ENCODE assay signal across 9 mouse cellular contexts in the genomic region with DNA sequence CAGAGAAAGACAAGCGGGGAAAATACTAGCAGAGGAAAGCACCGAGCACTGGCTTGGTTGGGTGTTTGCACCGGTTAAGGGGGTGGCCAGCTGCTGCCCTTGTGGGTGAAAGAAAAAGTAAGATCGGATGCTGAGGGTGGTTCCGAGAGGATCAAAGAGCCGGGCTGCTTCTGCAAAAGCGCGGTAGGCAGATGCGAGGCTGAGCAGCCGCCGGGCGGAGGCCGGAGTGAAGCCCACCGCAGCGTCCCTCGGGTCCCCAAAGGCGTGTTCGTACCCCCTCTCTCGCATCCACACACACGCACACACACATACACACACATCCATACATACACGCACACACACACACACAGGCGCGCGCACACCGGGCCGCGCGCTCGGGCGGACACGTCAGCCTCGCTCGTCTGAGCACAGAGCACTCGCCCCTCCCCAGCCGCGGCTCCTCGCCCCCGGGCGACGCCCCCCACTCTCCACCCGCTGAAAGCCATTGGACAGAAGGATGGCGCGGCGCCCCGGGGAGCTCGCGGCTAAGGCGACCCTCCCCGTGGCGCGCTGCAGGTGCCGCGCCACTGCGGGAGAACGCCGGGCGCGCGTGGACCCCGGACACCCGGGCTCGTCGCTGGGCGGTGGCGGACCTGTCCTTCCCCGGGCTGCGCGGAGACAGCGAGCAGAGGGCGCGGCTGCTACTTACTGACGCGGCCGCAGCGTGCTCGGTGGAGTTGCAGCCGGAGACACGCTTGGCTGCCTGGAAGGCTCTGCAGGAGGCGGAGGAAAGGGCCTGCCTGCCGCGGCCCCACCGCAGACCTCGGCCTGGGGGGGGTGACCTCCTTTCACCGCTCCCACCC. TPM values are rescaled to one million over a fixed set of nuclear protein-coding genes. Genes with fewer than 3 reads are reported as not detected.
DNase-seq lines count a peak whose midpoint lies in the region; ATAC-seq lines count a peak whose summit lies in the region.
"Had no signal": no experiment of that assay in that cellular context is flagged by ENCODE, and none has a peak within 500 bp of the region (broad histone marks: within the 10 kb centered on the region; RNA-seq: fewer than 3 reads in every experiment).

No protein-coding gene starts in this region.

- no peaks in the 10 kb centered on the region for H3K9me3 ChIP-seq in lung, embryonic 16.5 days (ENCODE audit: control insufficient read depth, low read length)

- ATAC-seq in lung, embryonic 16.5 days (ENCODE audit: low read depth) = peak; percentile 72

- peak overlapping the region; percentile 68 for H3K4me3 ChIP-seq in lung, embryonic 16.5 days (ENCODE audit: low read length)

- no peaks in the 10 kb centered on the region for H3K36me3 ChIP-seq in lung, embryonic 16.5 days (ENCODE audit: control insufficient read depth, insufficient read depth, low read length)

- H3K9ac ChIP-seq in lung, embryonic 16.5 days (ENCODE audit: low read length) = peak overlapping the region; percentile 55

- WGBS in lung, embryonic 16.5 days = under 1% methylated on average over 60 of the region's 84 CpGs

- H3K27me3 ChIP-seq in lung, embryonic 16.5 days (ENCODE audit: control insufficient read depth, insufficient read depth, low read depth, low read length) = peaks cover 67% of the 10 kb centered on the region

- DNase-seq in ovary, postnatal 36 days (ENCODE audit: low spot score) = peak; percentile 11
- no peak for DNase-seq in ovary, postnatal 10 days (ENCODE audit: low spot score)
- peak; percentile 73 for DNase-seq in cerebellum, adult 9-10 months
- peak; percentile 54 to 69 for DNase-seq in frontal cortex, postnatal 14 days (ENCODE audit: low spot score in 2 of 2)
- DNase-seq in layer of hippocampus, adult 18-20 months (ENCODE audit: low spot score in 2 of 2) = peak; percentile 71 to 75
- DNase-seq in right cerebral cortex, postnatal 10 days (ENCODE audit: low spot score in 2 of 2) = peak; percentile 91 to 93
- DNase-seq in testis, postnatal 10 days (ENCODE audit: low spot score) = no peak

- H3K27ac ChIP-seq in lung, embryonic 16.5 days (ENCODE audit: low read length) = no peak overlapping the region

- peaks cover 7% of the 10 kb centered on the region; the same call in 1 of the 2 replicates for H3K4me1 ChIP-seq in lung, embryonic 16.5 days (replicated peaks; ENCODE audit: control insufficient read depth, insufficient read depth, low read length)

- H3K4me2 ChIP-seq in lung, embryonic 16.5 days (ENCODE audit: low read depth, low read length) = peak overlapping the region; percentile 100

RNA-seq across cellular contexts. Expression of a gene that starts 3.5 kb away (rescaled TPM):
- 10 to 100 TPM; 15.2 to 15.7 TPM for total RNA-seq in layer of hippocampus, adult 18-20 months (2021)
- 0.10 and 0.20 TPM in 2 replicates for polyA plus RNA-seq in lung, embryonic 16.5 days (2015; fragmentation: Nextera tagmentation; extraction: Ambion mirVana)
- polyA plus RNA-seq: gonadal fat pad, adult 2 months had no signal

RNA-seq across cellular contexts. Expression of a gene that starts 53.4 kb away (rescaled TPM):
- total RNA-seq in layer of hippocampus, adult 18-20 months (2021) = 10 to 100 TPM; 24.2 to 25.6 TPM
- polyA plus RNA-seq in lung, embryonic 16.5 days (2015; fragmentation: Nextera tagmentation; extraction: Ambion mirVana) = 15.3 and 16.8 TPM in 2 replicates

Comparison
In these comparisons a context has a peak if more than half of its experiments do, and no peak if none do; other contexts are left out.
1. DNase-seq: peak in ovary, postnatal 36 days (single experiment), cerebellum, adult 9-10 months (single experiment), frontal cortex, postnatal 14 days (2 of 2), layer of hippocampus, adult 18-20 months (2 of 2) and right cerebral cortex, postnatal 10 days (2 of 2); none in ovary, postnatal 10 days (single experiment) and testis, postnatal 10 days (single experiment).